Mouse (Mus musculus): ENCODE results near the gene Hdac9.

DNA sequence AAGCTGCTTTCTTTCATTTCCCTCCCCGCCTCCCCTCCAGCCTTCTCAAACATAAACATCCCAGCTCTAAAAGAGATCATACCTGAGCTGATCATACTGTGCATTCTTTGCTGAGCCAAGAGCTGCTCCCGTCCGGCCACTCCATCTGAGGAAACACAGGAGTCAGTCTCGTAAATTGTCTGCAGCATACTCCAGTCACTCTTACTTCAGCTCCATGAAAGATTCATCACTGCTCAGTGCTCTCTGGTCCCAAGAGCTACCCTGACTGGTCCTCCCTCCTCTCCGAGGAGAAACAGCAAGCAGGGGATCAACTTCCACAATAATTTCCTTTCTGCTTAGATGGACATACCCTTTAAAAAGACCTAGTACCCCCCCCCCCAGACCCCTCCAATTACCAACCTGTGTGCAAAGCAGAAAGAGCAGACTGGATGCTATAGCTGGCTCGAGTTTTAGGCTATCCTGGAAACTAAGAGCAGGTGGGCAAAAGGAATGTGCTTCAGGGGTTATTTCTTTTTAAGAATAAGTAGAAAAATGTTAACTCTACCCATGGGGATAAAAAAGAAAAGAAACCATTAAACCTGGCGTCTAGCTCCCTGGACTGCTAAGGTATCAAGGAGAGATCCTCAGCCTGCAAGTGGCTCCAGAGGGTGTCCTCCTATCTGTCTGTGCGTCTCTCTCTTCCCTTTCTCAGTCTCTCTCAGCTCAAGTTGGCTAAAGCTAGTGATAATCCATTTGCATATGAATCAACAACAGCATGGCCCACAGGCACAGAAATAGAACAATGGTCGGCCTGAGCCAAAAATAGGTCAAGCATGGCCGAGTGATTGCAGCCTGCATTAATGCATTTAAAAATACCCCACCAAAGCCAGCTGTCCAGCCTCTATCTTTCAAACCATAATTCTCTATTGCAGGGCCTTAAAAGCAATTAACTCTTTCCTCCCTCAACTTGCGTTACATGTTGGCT is 388.4 kb downstream of the Hdac9 start:
- TF ChIP-seq POLR2A (IDR thresholded peaks at IDR 0.05; ENCODE audit: low read depth, low read length): no peak
- no peak for TF ChIP-seq CTCF (IDR thresholded peaks at IDR 0.05; ENCODE audit: borderline replicate concordance, insufficient read depth, low read length)
